Mouse (Mus musculus) CH12.LX (cell line): Measurements from ENCODE around the gene Ccdc89. TPM values are rescaled to one million over a fixed set of nuclear protein-coding genes. Genes with fewer than 3 reads are reported as not detected.

Experiments used
- DNase-seq: peaks from one replicate; pipeline ENCODE4 v3.0.0-alpha.2; 2013; ENCODE audit errors: extremely low read depth
- H3K27ac ChIP-seq: 2 replicates; pipeline ENCODE4 v1.5.1; 2012; ENCODE audit warnings: low read depth, mild to moderate bottlenecking, control low read depth, moderate library complexity; ENCODE audit not compliant: insufficient read depth
- H3K27me3 ChIP-seq: replicated peaks from 2 replicates; pipeline ENCODE3; 2012; ENCODE audit warnings: inconsistent platforms
- H3K36me3 ChIP-seq, 2 experiments: replicated peaks in 1 of 2; 2 replicates each; pipeline versions ENCODE3 to v1.6.1; 2012; ENCODE audit warnings: inconsistent platforms in 1 of 2, low read length in 1 of 2, mild to moderate bottlenecking in 1 of 2, mixed read lengths in 1 of 2, moderate library complexity in 1 of 2; ENCODE audit not compliant: control insufficient read depth in 1 of 2, insufficient read depth in 1 of 2
- H3K4me1 ChIP-seq, 2 experiments: 2 replicates each; pipeline ENCODE4 v1.6.1; 2012; ENCODE audit warnings: inconsistent platforms in 1 of 2, moderate library complexity in 1 of 2; ENCODE audit not compliant: insufficient read depth in 2 of 2, control insufficient read depth in 1 of 2
- H3K4me2 ChIP-seq: 2 replicates; pipeline ENCODE4 v1.6.1; 2012; ENCODE audit warnings: low read depth, mild to moderate bottlenecking, control low read depth; ENCODE audit not compliant: poor library complexity, insufficient read depth, severe bottlenecking
- H3K4me3 ChIP-seq, 3 experiments: fragments of 150-350 bp in 1 of 3; sonication (generic) in 1 of 3; replicated peaks in 1 of 3; 2 replicates each; pipeline versions ENCODE3 to v1.5.1; 2011 to 2012; ENCODE audit warnings: low read depth in 2 of 3, low read length in 2 of 3, mild to moderate bottlenecking in 2 of 3, moderate library complexity in 2 of 3, control low read depth in 1 of 3, improper control_type of control experiment in 1 of 3, inconsistent platforms in 1 of 3, mixed read lengths in 1 of 3; ENCODE audit not compliant: poor library complexity in 1 of 3
- H3K79me2 ChIP-seq: replicated peaks from 2 replicates; pipeline ENCODE4 v1.6.1; 2012; ENCODE audit warnings: mild to moderate bottlenecking, moderate library complexity; ENCODE audit not compliant: control insufficient read depth, poor library complexity, insufficient read depth, severe bottlenecking; ENCODE audit errors: extremely low read depth
- H3K9ac ChIP-seq: 2 replicates; pipeline ENCODE4 v1.6.1; 2012; ENCODE audit warnings: low read depth, mild to moderate bottlenecking, control low read depth, moderate library complexity; ENCODE audit not compliant: insufficient read depth
- H3K9me3 ChIP-seq: replicated peaks from 2 replicates; pipeline ENCODE3; 2012; ENCODE audit warnings: low read length, inconsistent platforms, mixed read lengths
- BHLHE40 ChIP-seq: IDR thresholded peaks from 2 replicates; pipeline ENCODE4 v1.6.1; 2011; ENCODE audit warnings: mild to moderate bottlenecking, low read depth, low read length, improper control_type of control experiment
- CHD1 ChIP-seq: IDR thresholded peaks from 2 replicates; pipeline ENCODE4 v1.6.1; 2012; ENCODE audit warnings: low read depth, low read length, improper control_type of control experiment, inconsistent platforms
- CTCF ChIP-seq, 2 experiments: IDR thresholded peaks in 1 of 2; conservative IDR thresholded peaks in 1 of 2; 2 replicates each; pipeline ENCODE4 v1.5.1; 2011 to 2012; ENCODE audit warnings: low read depth in 2 of 2, low read length in 2 of 2, improper control_type of control experiment in 1 of 2, inconsistent platforms in 1 of 2, mild to moderate bottlenecking in 1 of 2, moderate library complexity in 1 of 2
- ELF1 ChIP-seq: IDR thresholded peaks from 2 replicates; pipeline ENCODE4 v1.6.1; 2014; ENCODE audit warnings: low read depth, mild to moderate bottlenecking, inconsistent platforms, low read length, improper control_type of control experiment
- GABPA ChIP-seq: IDR thresholded peaks from 2 replicates; pipeline ENCODE4 v1.6.1; 2012; ENCODE audit warnings: low read depth, low read length, improper control_type of control experiment, inconsistent platforms; ENCODE audit not compliant: insufficient replicate concordance
- HCFC1 ChIP-seq: IDR thresholded peaks from 2 replicates; pipeline ENCODE4 v1.6.1; 2012; ENCODE audit warnings: low read depth, mild to moderate bottlenecking, inconsistent platforms, low read length, improper control_type of control experiment
- JUN ChIP-seq: IDR thresholded peaks from 2 replicates; pipeline ENCODE4 v1.6.1; 2011; ENCODE audit warnings: low read depth, mild to moderate bottlenecking, low read length, improper control_type of control experiment, moderate library complexity; ENCODE audit not compliant: insufficient read depth
- JUND ChIP-seq: conservative IDR thresholded peaks from 2 replicates; pipeline ENCODE4 v1.6.1; 2011; ENCODE audit warnings: low read depth, low read length, improper control_type of control experiment
- KAT2A ChIP-seq: IDR thresholded peaks from 2 replicates; pipeline ENCODE4 v1.6.1; 2012; ENCODE audit warnings: low read length, improper control_type of control experiment, inconsistent platforms; ENCODE audit not compliant: insufficient replicate concordance
- MAX ChIP-seq: IDR thresholded peaks from 2 replicates; pipeline ENCODE4 v1.6.1; 2011; ENCODE audit warnings: low read length, improper control_type of control experiment
- MAZ ChIP-seq: IDR thresholded peaks from 2 replicates; pipeline ENCODE4 v1.6.1; 2012; ENCODE audit warnings: low read depth, mild to moderate bottlenecking, inconsistent platforms, low read length, improper control_type of control experiment, moderate library complexity
- MEF2A ChIP-seq: IDR thresholded peaks from 2 replicates; pipeline ENCODE4 v1.6.1; 2014; ENCODE audit warnings: low read depth, mild to moderate bottlenecking, inconsistent platforms, low read length, improper control_type of control experiment, borderline replicate concordance
- MYC ChIP-seq: IDR thresholded peaks from 2 replicates; pipeline ENCODE4 v1.6.1; 2011; ENCODE audit warnings: low read depth, mild to moderate bottlenecking, improper control_type of control experiment, low read length
- NELFE ChIP-seq: IDR thresholded peaks from 2 replicates; pipeline ENCODE4 v1.6.1; 2011; ENCODE audit warnings: low read depth, low read length, improper control_type of control experiment
- PAX5 ChIP-seq: IDR thresholded peaks from 2 replicates; pipeline ENCODE4 v1.6.1; 2012; ENCODE audit warnings: low read length, inconsistent platforms, mixed read lengths
- POLR2AphosphoS2 ChIP-seq: IDR thresholded peaks from 2 replicates; pipeline ENCODE4 v1.6.1; 2011; ENCODE audit warnings: low read depth, low read length, improper control_type of control experiment
- RAD21 ChIP-seq: IDR thresholded peaks from 2 replicates; pipeline ENCODE4 v1.6.1; 2011; ENCODE audit warnings: low read depth, mild to moderate bottlenecking, low read length, improper control_type of control experiment, moderate library complexity
- RCOR1 ChIP-seq: conservative IDR thresholded peaks from 2 replicates; pipeline ENCODE4 v1.6.1; 2012; ENCODE audit warnings: low read depth, mild to moderate bottlenecking, inconsistent platforms, low read length, improper control_type of control experiment
- SIN3A ChIP-seq: IDR thresholded peaks from 2 replicates; pipeline ENCODE4 v1.6.1; 2012; ENCODE audit warnings: low read length, improper control_type of control experiment, inconsistent platforms
- TCF12 ChIP-seq: IDR thresholded peaks from 2 replicates; pipeline ENCODE4 v1.6.1; 2014; ENCODE audit warnings: low read depth, mild to moderate bottlenecking, inconsistent platforms, low read length, improper control_type of control experiment
- USF1 ChIP-seq: IDR thresholded peaks from 2 replicates; pipeline ENCODE4 v1.6.1; 2014; ENCODE audit warnings: low read depth, mild to moderate bottlenecking, inconsistent platforms, low read length, improper control_type of control experiment
- ZC3H11A ChIP-seq: IDR thresholded peaks from 2 replicates; pipeline ENCODE4 v1.6.1; 2012; ENCODE audit warnings: low read depth, mild to moderate bottlenecking, inconsistent platforms, low read length, improper control_type of control experiment
- ZKSCAN1 ChIP-seq: IDR thresholded peaks from 2 replicates; pipeline ENCODE4 v1.6.1; 2012; ENCODE audit warnings: low read depth, inconsistent platforms, low read length, improper control_type of control experiment, borderline replicate concordance
- ZMIZ1 ChIP-seq: IDR thresholded peaks from 2 replicates; pipeline ENCODE4 v1.6.1; 2012; ENCODE audit warnings: low read depth, mild to moderate bottlenecking, inconsistent platforms, low read length, improper control_type of control experiment
- ZNF384 ChIP-seq: IDR thresholded peaks from 2 replicates; pipeline ENCODE4 v1.6.1; 2012; ENCODE audit warnings: low read depth, low read length, improper control_type of control experiment, inconsistent platforms
- dilution Hi-C: fragments of 300-500 bp; cut with MboI; formaldehyde crosslinking; loops from 2 replicates; pipeline ENCODE4 v1.14.3; 2020; ENCODE audit warnings: low sequenced_read_pairs; ENCODE audit not compliant: extremely low pct_unique_long_range_greater_than_20kb, extremely low pct_ligation_motif_present
- in situ Hi-C: fragments of 300-500 bp; cut with MboI; formaldehyde crosslinking; loops from 3 replicates; pipeline ENCODE4 v1.14.3; 2019; ENCODE audit warnings: low sequenced_read_pairs, low pct_ligation_motif_present, low pct_unique_long_range_greater_than_20kb, mixed read lengths
- polyA plus RNA-seq: library from polyadenylated mRNA; unstranded; fragments of >175 nt; gene quantifications from 2 replicates; pipeline ENCODE4 v1.2.1, GENCODE M21; 2012; ENCODE audit warnings: low read depth; ENCODE audit not compliant: insufficient read length
- total RNA-seq, 2 experiments: library from RNA; depleted of rRNA; stranded (reverse); fragments of 300-350 nt in 1 of 2; fragments of >200 nt in 1 of 2; gene quantifications; 2 replicates each; pipeline ENCODE4 v1.2.3; 2012 to 2014

The Ccdc89 gene
- total and polyA plus RNA-seq, 3 experiments = not detected

GRCm38 (mm10) chr7:90386885-90387459 lies 39.4 kb upstream of the Ccdc89 start:
- H3K4me2 ChIP-seq = peak overlapping the region; percentile 2
- no peak overlapping the region for H3K27ac ChIP-seq
- in situ Hi-C loops = no loop called here
- H3K4me1 ChIP-seq = no peaks in the 10 kb centered on the region
- H3K36me3 ChIP-seq = no peaks in the 10 kb centered on the region
- H3K79me2 ChIP-seq = no peaks in the 10 kb centered on the region
- H3K9me3 ChIP-seq = no peaks in the 10 kb centered on the region
- dilution Hi-C loops = no loop called here
- H3K4me3 ChIP-seq = no peak overlapping the region
- H3K9ac ChIP-seq = peak overlapping the region; percentile 32; the same call in 1 of the 2 replicates
- no peak for TF ChIP-seq GABPA
- no peak for TF ChIP-seq ZC3H11A
- no peak for TF ChIP-seq MAZ
- TF ChIP-seq ZNF384 = no peak
- TF ChIP-seq CTCF (conservative IDR thresholded peaks at IDR 0.05 in 1 of 2, IDR thresholded peaks at IDR 0.05 in 1 of 2; ENCODE audit: low read depth in 2 of 2, low read length in 2 of 2) = no peak
- TF ChIP-seq CHD1 = no peak
- no peak for TF ChIP-seq MYC
- TF ChIP-seq NELFE = no peak
- no peak for TF ChIP-seq RCOR1
- TF ChIP-seq SIN3A = no peak
- H3K27me3 ChIP-seq = no peaks in the 10 kb centered on the region
- no peak for DNase-seq

GRCm38 (mm10) chr7:90389765-90390164 lies 36.6 kb upstream of the Ccdc89 start:
- no peak overlapping the region for H3K4me3 ChIP-seq
- in situ Hi-C loops = no loop called here

More at GRCm38 (mm10) chr7:90389765-90390164, 36.6 kb upstream of the Ccdc89 start:
- Histone ChIP-seq H3K27ac (no peak overlapping the region), H3K79me2 (no peaks in the 10 kb centered on the region), H3K27me3 (no peaks in the 10 kb centered on the region), H3K4me2 (no peak overlapping the region), H3K4me1 (no peaks in the 10 kb centered on the region), H3K9me3 (no peaks in the 10 kb centered on the region), H3K36me3 (no peaks in the 10 kb centered on the region), H3K9ac (no peak overlapping the region)
- no peak for TF ChIP-seq KAT2A
- no peak for TF ChIP-seq NELFE
- no peak for TF ChIP-seq ELF1
- no peak for TF ChIP-seq JUND
- TF ChIP-seq RAD21 = no peak
- no peak for TF ChIP-seq CTCF (conservative IDR thresholded peaks at IDR 0.05 in 1 of 2, IDR thresholded peaks at IDR 0.05 in 1 of 2; ENCODE audit: low read depth in 2 of 2, low read length in 2 of 2)
- no peak for TF ChIP-seq HCFC1
- TF ChIP-seq POLR2AphosphoS2 = no peak
- no peak for TF ChIP-seq TCF12
- no peak for TF ChIP-seq MEF2A
- TF ChIP-seq GABPA = no peak
- no peak for TF ChIP-seq MAX
- TF ChIP-seq BHLHE40 = no peak
- no peak for TF ChIP-seq ZKSCAN1
- no peak for TF ChIP-seq USF1
- no peak for TF ChIP-seq ZNF384
- TF ChIP-seq JUN = no peak
- no peak for TF ChIP-seq ZMIZ1
- TF ChIP-seq PAX5 = no peak
- dilution Hi-C loops = no loop called here
- no peak for DNase-seq
